Mouse (Mus musculus) embryonic facial prominence, embryonic 11.5 days (tissue): ENCODE results near the gene Fam240a. TPM values are rescaled to one million over a fixed set of nuclear protein-coding genes. Genes with fewer than 3 reads are reported as not detected.

Experiments
- ATAC-seq: fragments of 200-750 bp; cut with Nextera tagmentation; replicated peaks from 2 replicates; pipeline ENCODE4 v1.8.0; 2017; ENCODE audit warnings: low read depth; ENCODE audit not compliant: insufficient number of reproducible peaks, low FRiP score, low TSS enrichment
- DNase-seq: peaks from one replicate; pipeline ENCODE4 v3.0.0-alpha.2; 2015; ENCODE audit warnings: low spot score
- H3K27ac ChIP-seq: fragments of 300-500 bp; sonication (generic); replicated peaks from 2 replicates; pipeline ENCODE4 v1.5.1; 2014; ENCODE audit warnings: mild to moderate bottlenecking, low read depth, low read length, control low read depth
- H3K27me3 ChIP-seq: fragments of 300-500 bp; sonication (generic); 2 replicates; pipeline ENCODE4 v1.6.1; 2014; ENCODE audit warnings: mild to moderate bottlenecking, low read length, moderate library complexity, mixed read lengths; ENCODE audit not compliant: control insufficient read depth, insufficient read depth
- H3K36me3 ChIP-seq: fragments of 300-500 bp; sonication (generic); replicated peaks from 2 replicates; pipeline ENCODE4 v1.6.1; 2014; ENCODE audit warnings: low read depth, mild to moderate bottlenecking, low read length, moderate library complexity, mixed read lengths; ENCODE audit not compliant: control insufficient read depth, insufficient read depth
- H3K4me1 ChIP-seq: fragments of 300-500 bp; sonication (generic); 2 replicates; pipeline ENCODE4 v1.6.1; 2014; ENCODE audit warnings: low read length, mixed read lengths; ENCODE audit not compliant: control insufficient read depth, insufficient read depth
- H3K4me2 ChIP-seq: fragments of 300-500 bp; sonication (generic); 2 replicates; pipeline ENCODE4 v1.6.1; 2014; ENCODE audit warnings: low read depth, mild to moderate bottlenecking, control low read depth, low read length, moderate library complexity
- H3K4me3 ChIP-seq: fragments of 300-500 bp; sonication (generic); 2 replicates; pipeline ENCODE4 v1.5.1; 2014; ENCODE audit warnings: low read depth, low read length, control low read depth
- H3K9ac ChIP-seq: fragments of 300-500 bp; sonication (generic); replicated peaks from 2 replicates; pipeline ENCODE4 v1.6.1; 2014; ENCODE audit warnings: mild to moderate bottlenecking, control low read depth, low read length
- H3K9me3 ChIP-seq: fragments of 300-500 bp; sonication (generic); replicated peaks from 2 replicates; pipeline ENCODE4 v1.6.1; 2016; ENCODE audit warnings: mild to moderate bottlenecking, low read length, inconsistent platforms, mixed read lengths; ENCODE audit not compliant: control insufficient read depth
- WGBS: fragments of 180-500 bp; shearing (Covaris S2); extraction: QIAGEN DNeasy Blood & Tissue Kit; methylation state at CpG from one replicate; pipeline ENCODE4 v1.1.7; 2014; 5-methylcytosine and 5-hydroxymethylcytosine counted together
- polyA plus RNA-seq: library from polyadenylated mRNA; unstranded; fragments of >200 nt; fragmentation: Nextera tagmentation; extraction: Ambion mirVana; gene quantifications from 2 replicates; pipeline ENCODE4 v1.2.1, GENCODE M21; 2014

Fam240a gene
- polyA plus RNA-seq, 1 experiment from 2014 or later = not detected

DNA sequence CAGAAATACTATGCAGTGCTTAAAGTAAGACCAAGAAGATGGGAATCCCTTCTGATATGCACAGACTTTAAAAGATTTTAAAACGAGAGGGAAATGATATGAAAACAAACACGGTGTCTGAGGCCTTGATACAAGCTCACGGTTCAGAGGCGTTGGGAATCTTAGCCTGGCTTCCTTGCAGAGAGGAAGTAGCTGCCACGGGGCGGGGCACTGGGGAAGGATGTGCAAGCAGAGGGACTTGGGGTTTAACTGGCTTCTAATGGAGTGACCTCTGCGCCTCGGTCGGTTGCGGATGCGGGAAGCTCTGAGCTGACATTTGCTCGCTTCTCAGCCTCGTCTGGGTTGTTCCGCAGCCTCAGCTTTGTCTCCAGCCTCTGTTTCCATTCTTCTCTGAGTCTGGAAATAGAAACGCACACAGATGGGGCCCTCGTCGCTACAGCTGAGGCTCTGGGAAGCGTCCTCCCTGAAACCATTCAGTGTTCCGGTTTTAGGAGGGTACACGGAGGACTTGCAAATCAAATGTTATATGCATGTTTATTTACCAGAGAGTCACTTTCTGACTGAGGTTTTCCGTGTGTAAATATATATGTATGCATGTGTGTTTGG lies 1.9 kb downstream of the Fam240a start:
- Histone ChIP-seq H3K4me2 (no peak overlapping the region), H3K27ac (no peak overlapping the region), H3K4me1 (no peaks in the 10 kb centered on the region), H3K27me3 (no peaks in the 10 kb centered on the region), H3K36me3 (no peaks in the 10 kb centered on the region), H3K9ac (no peak overlapping the region), H3K9me3 (no peaks in the 10 kb centered on the region), H3K4me3 (no peak overlapping the region)
- WGBS = 63% methylated on average over 21 of the region's 21 CpGs
- DNase-seq = no peak
- ATAC-seq = no peak

DNA sequence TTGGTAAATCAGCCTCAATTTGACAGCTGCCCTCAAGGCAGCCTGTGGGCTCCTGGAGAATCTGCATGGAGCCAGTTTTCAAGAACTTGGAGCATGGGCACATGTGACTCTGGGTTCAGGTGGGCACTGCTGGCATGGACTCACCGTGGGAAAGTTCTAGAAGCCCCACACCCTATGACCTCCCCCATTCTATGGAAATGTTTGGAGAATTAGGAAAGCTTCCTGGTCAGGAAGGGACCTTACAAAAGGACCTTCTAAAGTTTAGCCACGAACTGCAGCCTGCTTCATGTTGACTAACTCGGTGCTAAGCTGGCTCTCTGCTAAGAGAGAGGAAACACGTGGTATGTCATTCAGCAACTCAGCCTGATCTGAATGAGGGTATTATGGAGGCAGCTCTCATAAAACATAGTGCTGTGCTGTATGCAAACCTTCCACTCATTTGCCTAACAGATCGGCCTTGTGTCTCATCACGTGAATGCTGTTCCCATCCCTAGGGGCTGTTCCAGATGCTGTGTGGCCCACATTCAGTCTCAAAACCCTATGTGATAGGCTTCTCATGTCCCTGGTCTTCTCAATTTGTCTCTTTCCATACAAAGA lies 7.2 kb downstream of the Fam240a start:
- WGBS = 81% methylated on average over 6 of the region's 6 CpGs
- Histone ChIP-seq H3K4me2 (no peak overlapping the region), H3K9me3 (no peaks in the 10 kb centered on the region), H3K4me1 (no peaks in the 10 kb centered on the region), H3K27ac (no peak overlapping the region), H3K9ac (no peak overlapping the region), H3K4me3 (no peak overlapping the region), H3K27me3 (no peaks in the 10 kb centered on the region), H3K36me3 (no peaks in the 10 kb centered on the region)
- DNase-seq (no peak), ATAC-seq (no peak)

DNA sequence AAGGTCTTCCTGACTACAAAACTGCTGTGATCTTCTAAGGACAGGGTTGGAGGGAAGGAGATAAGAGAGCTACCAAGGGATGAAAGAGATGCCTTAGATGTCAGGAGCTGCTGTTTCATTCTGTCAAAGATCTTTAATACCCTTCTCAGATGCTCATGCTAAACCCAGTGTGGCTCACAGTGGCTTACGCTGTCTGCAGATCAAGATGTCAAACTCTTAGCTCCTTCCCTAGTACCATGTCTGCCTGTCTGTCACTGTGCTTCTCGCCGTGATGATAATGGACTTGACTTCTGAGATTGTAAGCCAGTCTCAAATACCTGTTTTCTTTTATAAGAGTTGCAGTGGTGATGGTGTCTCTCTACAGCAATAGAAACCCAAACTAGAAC lies 8.0 kb downstream of the Fam240a start:
- 93% methylated on average over 3 of the region's 3 CpGs for WGBS
- Histone ChIP-seq H3K9ac (no peak overlapping the region), H3K4me1 (no peaks in the 10 kb centered on the region), H3K4me2 (no peak overlapping the region), H3K4me3 (no peak overlapping the region), H3K36me3 (no peaks in the 10 kb centered on the region), H3K9me3 (no peaks in the 10 kb centered on the region), H3K27me3 (no peaks in the 10 kb centered on the region), H3K27ac (no peak overlapping the region)
- DNase-seq (no peak), ATAC-seq (no peak)

DNA sequence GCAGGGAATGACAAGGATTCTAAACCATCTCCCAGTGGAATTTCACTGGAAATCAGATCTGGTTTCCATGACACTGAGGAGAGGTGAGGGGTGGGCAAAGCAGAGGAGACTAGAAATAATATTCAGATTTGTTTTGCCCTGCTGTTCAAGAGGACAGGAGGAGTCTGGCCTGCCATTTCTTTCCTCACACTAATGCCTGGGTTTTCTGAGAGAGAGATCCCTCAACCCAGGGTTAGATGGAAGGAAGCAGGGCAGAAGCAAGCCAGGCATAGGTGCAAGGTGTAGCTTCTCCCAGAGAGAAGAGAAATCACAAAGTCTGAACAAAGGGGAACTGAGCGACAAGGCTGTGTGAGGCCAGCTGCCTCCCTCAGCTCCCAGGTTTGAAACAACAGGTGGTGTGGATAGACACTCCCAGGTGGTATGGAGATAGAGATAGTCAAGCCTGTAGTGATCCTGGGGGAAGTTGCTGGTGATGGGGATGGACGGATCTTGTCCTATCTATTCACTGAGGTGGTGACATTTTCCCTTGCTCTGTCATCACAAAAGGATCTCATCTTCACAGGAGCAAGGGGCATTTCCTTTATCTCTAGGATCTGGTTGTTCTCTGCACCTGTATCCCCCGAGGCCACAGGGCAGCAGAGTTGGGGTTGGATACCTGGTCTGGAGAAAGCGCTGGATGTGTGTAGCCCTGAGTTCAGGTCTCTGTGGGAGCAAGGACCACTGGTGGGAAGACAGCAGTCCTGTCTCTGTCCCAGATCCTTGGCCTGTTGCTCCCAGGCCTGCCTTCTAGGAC lies 8.6 kb downstream of the Fam240a start:
- H3K9me3 ChIP-seq = no peaks in the 10 kb centered on the region

GRCm38 (mm10) chr9:110907201-110907837 lies 9.3 kb downstream of the Fam240a start:
- ATAC-seq (no peak), DNase-seq (no peak)
- no peak overlapping the region for H3K27ac ChIP-seq
- H3K9me3 ChIP-seq = no peaks in the 10 kb centered on the region
- no peaks in the 10 kb centered on the region for H3K36me3 ChIP-seq
- H3K9ac ChIP-seq = no peak overlapping the region
- WGBS = 91% methylated on average over 11 of the region's 11 CpGs
- H3K27me3 ChIP-seq = no peaks in the 10 kb centered on the region
- no peaks in the 10 kb centered on the region for H3K4me1 ChIP-seq
- no peak overlapping the region for H3K4me3 ChIP-seq
- no peak overlapping the region for H3K4me2 ChIP-seq

More for the DNA sequence above, 8.6 kb downstream of the Fam240a start:
- H3K4me1 ChIP-seq = no peaks in the 10 kb centered on the region
- no peak overlapping the region for H3K4me2 ChIP-seq
- H3K27me3 ChIP-seq = no peaks in the 10 kb centered on the region
- no peak for ATAC-seq
- H3K9ac ChIP-seq = no peak overlapping the region
- no peak for DNase-seq
- H3K36me3 ChIP-seq = no peaks in the 10 kb centered on the region
- H3K27ac ChIP-seq = no peak overlapping the region
- WGBS = 78% methylated on average over 4 of the region's 4 CpGs
- no peak overlapping the region for H3K4me3 ChIP-seq

- no peak overlapping the region for H3K27ac ChIP-seq
- no peaks in the 10 kb centered on the region for H3K4me1 ChIP-seq
- H3K27me3 ChIP-seq = no peaks in the 10 kb centered on the region
- ATAC-seq = no peak
- 88% methylated on average over 4 of the region's 4 CpGs for WGBS
- no peak overlapping the region for H3K4me3 ChIP-seq
- H3K36me3 ChIP-seq = no peaks in the 10 kb centered on the region
- no peak overlapping the region for H3K9ac ChIP-seq
- H3K4me2 ChIP-seq = no peak overlapping the region
- no peaks in the 10 kb centered on the region for H3K9me3 ChIP-seq
- DNase-seq = no peak
Observed at GRCm38 (mm10) chr9:110902271-110902670, 14.4 kb downstream of the Fam240a start.

GRCm38 (mm10) chr9:110901204-110901603 lies 15.5 kb downstream of the Fam240a start:
- no peaks in the 10 kb centered on the region for H3K27me3 ChIP-seq
- no peaks in the 10 kb centered on the region for H3K9me3 ChIP-seq
- DNase-seq = no peak
- H3K27ac ChIP-seq = no peak overlapping the region
- H3K4me3 ChIP-seq = no peak overlapping the region
- H3K4me2 ChIP-seq = no peak overlapping the region
- H3K9ac ChIP-seq = no peak overlapping the region
- no peak for ATAC-seq
- 88% methylated on average over 6 of the region's 6 CpGs for whole genome bisulfite sequencing
- no peaks in the 10 kb centered on the region for H3K4me1 ChIP-seq
- H3K36me3 ChIP-seq = no peaks in the 10 kb centered on the region
